Mouse (Mus musculus) testis, adult 2 months (tissue): ENCODE data around the gene Tbc1d19.

Source experiments
- CTCF ChIP-seq: fragments of 200-500 bp; IDR thresholded peaks from 2 replicates; pipeline ENCODE4 v1.5.1; 2012; ENCODE audit warnings: low read depth, mild to moderate bottlenecking, inconsistent platforms, low read length, moderate library complexity; ENCODE audit not compliant: control insufficient read depth, insufficient read depth, insufficient replicate concordance
- POLR2A ChIP-seq: fragments of 200-500 bp; IDR thresholded peaks from 2 replicates; pipeline ENCODE4 v1.6.1; 2012; ENCODE audit warnings: low read depth, mild to moderate bottlenecking, inconsistent platforms, low read length, moderate library complexity; ENCODE audit not compliant: control insufficient read depth

- TF ChIP-seq CTCF (no peak), POLR2A (no peak)
These were observed 92.0 kb downstream of the Tbc1d19 start for GRCm38 (mm10) chr5:53901406-53901805.
